Mouse (Mus musculus) layer of hippocampus, postnatal 36 days (tissue): ENCODE results near the gene Slc27a3. TPM values are rescaled to one million over a fixed set of nuclear protein-coding genes. Genes with fewer than 3 reads are reported as not detected.

Experiments used
- DNase-seq, 2 experiments: peaks; one replicate each; pipeline ENCODE4 v3.0.0; 2022
- total RNA-seq, 2 experiments: library from RNA; stranded (reverse); gene quantifications; 2 replicates each; pipeline ENCODE4 v1.2.3; 2021

Slc27a3 gene
- total RNA-seq, 2 experiments from 2014 or later, result 13.9 to 25.2 TPM

- DNase-seq, result no peak
Measured at GRCm38 (mm10) chr3:90338190-90338589, 51.5 kb downstream of the Slc27a3 start.

GRCm38 (mm10) chr3:90335517-90335916, 54.2 kb downstream of the Slc27a3 start:
- no peak for DNase-seq

Other genes starting within 250 kb of the Slc27a3 start
- gene Rps27, start 176.3 kb downstream of the Slc27a3 start, total RNA-seq, result 100 to 1,000 TPM; 928 to 941 TPM
- 1 to 10 TPM; 8.9 to 9.8 TPM for gene Rab13, start 176.2 kb downstream of the Slc27a3 start, total RNA-seq
- gene Jtb, start 158.3 kb downstream of the Slc27a3 start, total RNA-seq, result 10 to 100 TPM; 46.0 to 47.2 TPM
- under 1 TPM in 1 of 2 experiments, not detected in 1; 0.40 TPM for gene Creb3l4, start 146.4 kb downstream of the Slc27a3 start, total RNA-seq
- gene Slc39a1, start 141.8 kb downstream of the Slc27a3 start, total RNA-seq, result 10 to 100 TPM; 44.9 to 47.2 TPM
- 10 to 100 TPM; 34.5 to 41.3 TPM for gene Crtc2, start 135.8 kb downstream of the Slc27a3 start, total RNA-seq
- 10 to 100 TPM; 30.5 to 31.8 TPM for gene Dennd4b, start 124.8 kb downstream of the Slc27a3 start, total RNA-seq
- gene Gatad2b, start 96.8 kb downstream of the Slc27a3 start, total RNA-seq, result 100 to 1,000 TPM in 1 of 2 experiments, 10 to 100 TPM in 1; 95.2 to 109 TPM
- gene Ints3, start 43.7 kb upstream of the Slc27a3 start, total RNA-seq, result 10 to 100 TPM; 78.2 to 80.4 TPM
- gene Npr1, start 75.9 kb upstream of the Slc27a3 start, total RNA-seq, result 1 to 10 TPM; 4.6 to 6.1 TPM
- gene Ilf2, start 86.2 kb upstream of the Slc27a3 start, total RNA-seq, result 10 to 100 TPM; 83.0 to 83.8 TPM
- gene Snapin, start 101.1 kb upstream of the Slc27a3 start, total RNA-seq, result 10 to 100 TPM; 49.8 to 50.8 TPM
- 100 to 1,000 TPM; 145 to 152 TPM for gene Chtop, start 119.6 kb upstream of the Slc27a3 start, total RNA-seq
- gene S100a1, start 124.5 kb upstream of the Slc27a3 start, total RNA-seq, result 10 to 100 TPM; 95.5 to 98.7 TPM
- gene S100a13, start 124.5 kb upstream of the Slc27a3 start, total RNA-seq, result 10 to 100 TPM; 21.1 to 26.4 TPM
- under 1 TPM; 0.53 to 0.67 TPM for gene S100a14, start 136.9 kb upstream of the Slc27a3 start, total RNA-seq
- 10 to 100 TPM; 82.5 to 96.2 TPM for gene S100a16, start 147.3 kb upstream of the Slc27a3 start, total RNA-seq
- gene S100a3, start 170.6 kb upstream of the Slc27a3 start, total RNA-seq, result 1 to 10 TPM; 1.1 to 1.4 TPM
- not detected for gene S100a2, start 200.3 kb upstream of the Slc27a3 start, total RNA-seq
- not detected for gene Gm42674, start 212.0 kb upstream of the Slc27a3 start, total RNA-seq
- 1 to 10 TPM; 2.7 to 3.8 TPM for gene S100a4, start 213.8 kb upstream of the Slc27a3 start, total RNA-seq
- gene S100a5, start 218.6 kb upstream of the Slc27a3 start, total RNA-seq, result not detected
- gene S100a6, start 222.9 kb upstream of the Slc27a3 start, total RNA-seq, result 10 to 100 TPM; 18.8 to 23.5 TPM